13 mouse cellular contexts compared by ENCODE assay signal in genomic region chr6:65842579-65842978, GRCm38 (mm10).
"Had no signal": no experiment of that assay in that cellular context is flagged by ENCODE, and none has a peak within 500 bp of the region (broad histone marks: within the 10 kb centered on the region; RNA-seq: fewer than 3 reads in every experiment).

No protein-coding gene starts in this region.

- ATAC-seq: midbrain, embryonic 13.5 days; midbrain, embryonic 15.5 days had no signal

- H3K4me3 ChIP-seq: megakaryocyte, embryonic 14.5 days; midbrain, embryonic 13.5 days; midbrain, embryonic 15.5 days; neural tube, embryonic 12.5 days; stomach, embryonic 15.5 days had no signal

- H3K9ac ChIP-seq: lung, embryonic 14.5 days; midbrain, embryonic 13.5 days; midbrain, embryonic 15.5 days; neural tube, embryonic 12.5 days; stomach, embryonic 15.5 days had no signal

- H3K9me3 ChIP-seq: megakaryocyte, embryonic 14.5 days; midbrain, embryonic 13.5 days; midbrain, embryonic 15.5 days; neural tube, embryonic 12.5 days; stomach, embryonic 15.5 days had no signal

- DNase-seq: lung, adult 18-20 months; lung, embryonic 14.5 days; lung, postnatal 10 days; right cerebral cortex, postnatal 14 days; thymus, adult 2 months; thymus, postnatal 36 days had no signal

- H3K27ac ChIP-seq: macrophage; midbrain, embryonic 13.5 days; midbrain, embryonic 15.5 days; neural tube, embryonic 12.5 days; stomach, embryonic 15.5 days; stomach, postnatal 0 days had no signal

- H3K27me3 ChIP-seq: megakaryocyte, embryonic 14.5 days; midbrain, embryonic 13.5 days; midbrain, embryonic 15.5 days; neural tube, embryonic 12.5 days; stomach, embryonic 15.5 days had no signal

- H3K4me1 ChIP-seq: megakaryocyte, embryonic 14.5 days; midbrain, embryonic 13.5 days; midbrain, embryonic 15.5 days; neural tube, embryonic 12.5 days; stomach, embryonic 15.5 days had no signal

- H3K36me3 ChIP-seq: midbrain, embryonic 13.5 days; midbrain, embryonic 15.5 days; neural tube, embryonic 12.5 days; stomach, embryonic 15.5 days had no signal
